Mouse (Mus musculus) limb, embryonic 15.5 days (tissue): ENCODE results near the gene Acbd6. TPM values are rescaled to one million over a fixed set of nuclear protein-coding genes. Genes with fewer than 3 reads are reported as not detected.

ENCODE experiments used
- ATAC-seq: fragments of 200-750 bp; cut with Nextera tagmentation; 2 replicates; pipeline ENCODE4 v1.8.0; 2017; ENCODE audit warnings: low read depth, moderate TSS enrichment; ENCODE audit not compliant: insufficient number of reproducible peaks, low FRiP score, low TSS enrichment
- H3K27ac ChIP-seq: fragments of 300-500 bp; sonication (generic); 2 replicates; pipeline ENCODE4 v1.5.1; 2015; ENCODE audit warnings: moderate library complexity, mild to moderate bottlenecking, inconsistent platforms
- H3K27me3 ChIP-seq: fragments of 300-500 bp; sonication (generic); 2 replicates; pipeline ENCODE4 v1.6.1; 2015; ENCODE audit warnings: inconsistent platforms
- H3K36me3 ChIP-seq: fragments of 300-500 bp; sonication (generic); 2 replicates; pipeline ENCODE4 v1.6.1; 2015; ENCODE audit warnings: inconsistent platforms
- H3K4me1 ChIP-seq: fragments of 300-500 bp; sonication (generic); 2 replicates; pipeline ENCODE4 v1.6.1; 2015; ENCODE audit warnings: inconsistent platforms
- H3K4me2 ChIP-seq: fragments of 300-500 bp; sonication (generic); 2 replicates; pipeline ENCODE4 v1.6.1; 2015; ENCODE audit warnings: mild to moderate bottlenecking, inconsistent platforms
- H3K4me3 ChIP-seq: fragments of 300-500 bp; sonication (generic); 2 replicates; pipeline ENCODE4 v1.5.1; 2015; ENCODE audit warnings: mild to moderate bottlenecking, inconsistent platforms
- H3K9ac ChIP-seq: fragments of 300-500 bp; sonication (generic); 2 replicates; pipeline ENCODE4 v1.6.1; 2015; ENCODE audit warnings: inconsistent platforms
- H3K9me3 ChIP-seq: fragments of 300-500 bp; sonication (generic); 2 replicates; pipeline ENCODE4 v1.6.1; 2016; ENCODE audit warnings: inconsistent platforms
- WGBS: fragments of 180-500 bp; shearing (Covaris S2); methylation state at CpG from one replicate; pipeline ENCODE4 v1.1.7; 2015; 5-methylcytosine and 5-hydroxymethylcytosine counted together
- polyA plus RNA-seq: library from polyadenylated mRNA; unstranded; fragments of >200 nt; fragmentation: Nextera tagmentation; extraction: Ambion mirVana; gene quantifications from 2 replicates; pipeline ENCODE4 v1.2.1, GENCODE M21; 2015

The Acbd6 gene
- polyA plus RNA-seq = 67.0 and 73.4 TPM in 2 replicates

GRCm38 (mm10) chr1:155558012-155558842, at the start of gene Acbd6:
Gene Acbd6 (plus strand): TSS chr1:155558120.
- H3K4me2 ChIP-seq = peak within 1 kb of the TSS; percentile 86
- H3K36me3 ChIP-seq = no peaks in the 10 kb centered on the region
- no peaks in the 10 kb centered on the region for H3K9me3 ChIP-seq
- WGBS = under 1% methylated on average over 83 of the region's 83 CpGs
- H3K4me3 ChIP-seq = peak within 1 kb of the TSS; percentile 98
- H3K9ac ChIP-seq = peak within 1 kb of the TSS; percentile 91
- peaks cover 10% of the 10 kb centered on the region; the same call in 1 of the 2 replicates for H3K4me1 ChIP-seq
- ATAC-seq = peak; percentile 84
- peak within 1 kb of the TSS; percentile 87 for H3K27ac ChIP-seq
- no peaks in the 10 kb centered on the region for H3K27me3 ChIP-seq

- H3K9me3 ChIP-seq = no peaks in the 10 kb centered on the region
- no peak overlapping the region for H3K4me3 ChIP-seq
- H3K4me1 ChIP-seq = peaks cover 7% of the 10 kb centered on the region
- H3K27me3 ChIP-seq = no peaks in the 10 kb centered on the region
- H3K4me2 ChIP-seq = no peak overlapping the region
- H3K9ac ChIP-seq = no peak overlapping the region
- WGBS = 58% methylated on average over 10 of the region's 10 CpGs
- no peaks in the 10 kb centered on the region for H3K36me3 ChIP-seq
- ATAC-seq = no peak
- no peak overlapping the region for H3K27ac ChIP-seq
Observed at GRCm38 (mm10) chr1:155510263-155510662, 47.7 kb upstream of the Acbd6 start.

DNA sequence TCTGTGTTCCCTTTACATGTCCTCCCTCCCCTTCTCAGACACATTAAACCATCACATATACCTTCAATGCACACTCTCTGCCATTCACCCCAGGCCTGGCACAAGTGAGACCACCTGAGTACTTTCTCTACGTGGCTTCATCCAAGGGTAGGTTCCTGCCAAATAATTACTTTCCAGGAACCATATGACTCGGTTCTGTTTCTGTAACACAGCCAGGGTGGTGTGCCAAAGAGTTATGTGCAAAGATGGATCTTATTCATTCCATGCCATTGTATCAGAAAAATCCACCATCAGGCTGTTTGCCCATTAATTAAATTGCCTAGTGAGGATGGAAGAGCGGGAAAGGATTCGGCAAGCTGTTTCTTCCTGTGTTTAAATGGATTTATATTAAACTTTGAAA, 42.1 kb upstream of the Acbd6 start:
- no peak overlapping the region for H3K4me2 ChIP-seq
- H3K4me1 ChIP-seq = no peaks in the 10 kb centered on the region
- H3K9me3 ChIP-seq = no peaks in the 10 kb centered on the region
- no peak overlapping the region for H3K27ac ChIP-seq
- ATAC-seq = no peak
- no peaks in the 10 kb centered on the region for H3K36me3 ChIP-seq
- no peak overlapping the region for H3K9ac ChIP-seq
- no peaks in the 10 kb centered on the region for H3K27me3 ChIP-seq
- H3K4me3 ChIP-seq = no peak overlapping the region
- WGBS = 76% methylated on average over 4 of the region's 4 CpGs

- WGBS = 40% methylated on average over 7 of the region's 7 CpGs
- H3K4me1 ChIP-seq = no peaks in the 10 kb centered on the region
- no peaks in the 10 kb centered on the region for H3K36me3 ChIP-seq
- no peak overlapping the region for H3K9ac ChIP-seq
- H3K4me2 ChIP-seq = no peak overlapping the region
- no peaks in the 10 kb centered on the region for H3K27me3 ChIP-seq
- H3K4me3 ChIP-seq = no peak overlapping the region
- H3K27ac ChIP-seq = no peak overlapping the region
- no peaks in the 10 kb centered on the region for H3K9me3 ChIP-seq
- ATAC-seq = no peak
Observed at GRCm38 (mm10) chr1:155516594-155516993, 41.3 kb upstream of the Acbd6 start.

DNA sequence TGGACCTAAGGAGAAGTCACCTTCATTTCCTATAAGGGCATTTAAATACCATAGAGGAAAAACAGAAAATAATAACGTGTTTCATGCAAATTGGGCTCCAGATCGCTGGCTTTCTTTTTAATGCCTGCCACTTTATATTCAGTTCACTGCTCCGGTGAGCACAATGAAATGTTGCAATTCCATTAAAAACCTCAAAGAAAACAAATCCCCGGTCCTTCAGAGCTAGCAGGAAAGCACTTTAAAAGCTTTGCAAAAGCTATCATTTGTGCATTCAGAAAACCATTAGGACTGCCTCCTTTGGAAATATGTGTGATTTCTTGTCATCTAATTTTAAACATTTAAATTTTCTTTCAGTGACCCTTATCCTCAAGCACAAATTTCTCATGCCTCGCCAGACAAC, 40.9 kb upstream of the Acbd6 start:
- ATAC-seq = no peak
- Histone ChIP-seq H3K4me1 (no peaks in the 10 kb centered on the region), H3K4me2 (no peak overlapping the region), H3K27ac (no peak overlapping the region), H3K9me3 (no peaks in the 10 kb centered on the region), H3K27me3 (no peaks in the 10 kb centered on the region), H3K36me3 (no peaks in the 10 kb centered on the region), H3K9ac (no peak overlapping the region), H3K4me3 (no peak overlapping the region)
- 47% methylated on average over 5 of the region's 5 CpGs for WGBS

- Histone ChIP-seq H3K9me3 (no peaks in the 10 kb centered on the region), H3K4me2 (no peak overlapping the region), H3K27me3 (no peaks in the 10 kb centered on the region), H3K4me3 (no peak overlapping the region), H3K27ac (no peak overlapping the region), H3K9ac (no peak overlapping the region), H3K36me3 (no peaks in the 10 kb centered on the region), H3K4me1 (no peaks in the 10 kb centered on the region)
- WGBS = 81% methylated on average over 4 of the region's 4 CpGs
- ATAC-seq = no peak
Observed at GRCm38 (mm10) chr1:155520285-155520684, 37.6 kb upstream of the Acbd6 start.

- Histone ChIP-seq H3K9me3 (no peaks in the 10 kb centered on the region), H3K4me3 (no peak overlapping the region)
- WGBS = 55% methylated on average over 4 of the region's 4 CpGs
Observed at GRCm38 (mm10) chr1:155522493-155522892, 35.4 kb upstream of the Acbd6 start.

GRCm38 (mm10) chr1:155526176-155526575, 31.7 kb upstream of the Acbd6 start:
- Histone ChIP-seq H3K9me3 (no peaks in the 10 kb centered on the region), H3K4me3 (no peak overlapping the region), H3K9ac (no peak overlapping the region), H3K36me3 (no peaks in the 10 kb centered on the region), H3K27ac (no peak overlapping the region), H3K4me1 (0 out of 2 replicates have a peak, but pooled peaks cover 9% of the 10 kb centered on the region), H3K27me3 (no peaks in the 10 kb centered on the region), H3K4me2 (no peak overlapping the region)
- ATAC-seq = no peak
- 47% methylated on average over 5 of the region's 5 CpGs for WGBS

More at GRCm38 (mm10) chr1:155522493-155522892, 35.4 kb upstream of the Acbd6 start:
- Histone ChIP-seq H3K27me3 (no peaks in the 10 kb centered on the region), H3K4me2 (no peak overlapping the region), H3K27ac (no peak overlapping the region), H3K36me3 (no peaks in the 10 kb centered on the region), H3K9ac (no peak overlapping the region), H3K4me1 (0 out of 2 replicates have a peak, but pooled peaks cover 8% of the 10 kb centered on the region)
- no peak for ATAC-seq

- Histone ChIP-seq H3K9ac (no peak overlapping the region), H3K27me3 (no peaks in the 10 kb centered on the region), H3K27ac (no peak overlapping the region), H3K4me1 (0 out of 2 replicates have a peak, but pooled peaks cover 9% of the 10 kb centered on the region), H3K9me3 (no peaks in the 10 kb centered on the region), H3K36me3 (no peaks in the 10 kb centered on the region), H3K4me3 (no peak overlapping the region), H3K4me2 (no peak overlapping the region)
- 30% methylated on average over 12 of the region's 12 CpGs for WGBS
- no peak for ATAC-seq
Observed at GRCm38 (mm10) chr1:155527027-155527786, 30.7 kb upstream of the Acbd6 start.

GRCm38 (mm10) chr1:155527787-155528158, 30.1 kb upstream of the Acbd6 start:
- WGBS = 31% methylated on average over 8 of the region's 8 CpGs
- Histone ChIP-seq H3K27me3 (no peaks in the 10 kb centered on the region), H3K9me3 (no peaks in the 10 kb centered on the region), H3K36me3 (no peaks in the 10 kb centered on the region), H3K4me2 (no peak overlapping the region), H3K27ac (no peak overlapping the region), H3K4me1 (0 out of 2 replicates have a peak, but pooled peaks cover 9% of the 10 kb centered on the region), H3K4me3 (no peak overlapping the region), H3K9ac (no peak overlapping the region)
- ATAC-seq = no peak

DNA sequence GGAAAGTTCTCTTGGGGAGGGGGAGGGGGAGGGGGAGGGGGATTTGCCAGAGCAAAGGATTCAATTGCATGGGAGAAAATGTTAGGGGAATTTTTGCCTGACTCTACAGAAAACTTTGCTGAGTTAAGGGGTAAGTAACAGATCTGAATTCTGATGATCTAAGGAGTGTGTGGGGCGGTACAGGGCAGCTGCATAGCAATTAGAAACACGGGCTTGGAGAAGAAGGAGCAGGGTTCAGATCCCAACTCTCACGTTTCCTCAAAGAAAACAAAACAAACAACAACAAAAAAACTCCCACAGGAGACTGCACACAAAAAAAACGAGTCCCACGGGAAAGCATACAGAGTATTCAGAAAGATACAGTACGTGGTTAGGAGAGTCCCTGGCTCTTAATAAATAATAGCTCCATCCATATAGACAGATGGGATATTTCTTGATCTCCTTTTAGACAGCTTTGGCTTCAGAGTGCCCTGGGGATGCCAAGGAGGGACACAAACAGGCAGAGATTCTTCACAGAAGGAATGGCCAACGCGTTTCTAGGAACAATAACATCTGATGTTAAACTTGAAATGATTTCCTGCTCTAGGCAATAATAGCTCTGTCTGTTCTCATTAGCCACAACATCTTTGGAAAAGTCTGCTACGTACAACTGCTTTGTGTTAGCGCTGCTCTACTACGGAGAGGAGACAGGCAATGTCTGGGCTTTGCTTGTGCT, 29.4 kb upstream of the Acbd6 start:
- 27% methylated on average over 11 of the region's 11 CpGs for WGBS
- no peak overlapping the region for H3K9ac ChIP-seq
- no peaks in the 10 kb centered on the region for H3K27me3 ChIP-seq
- no peaks in the 10 kb centered on the region for H3K36me3 ChIP-seq
- no peak overlapping the region for H3K4me2 ChIP-seq
- H3K27ac ChIP-seq = no peak overlapping the region
- no peak overlapping the region for H3K4me3 ChIP-seq
- 0 out of 2 replicates have a peak, but pooled peaks cover 9% of the 10 kb centered on the region for H3K4me1 ChIP-seq
- ATAC-seq = no peak
- no peaks in the 10 kb centered on the region for H3K9me3 ChIP-seq
